Comparison of ENCODE assay signal across 9 mouse cellular contexts in genomic region chr5:140387816-140388510, GRCm38 (mm10). TPM values are rescaled to one million over a fixed set of nuclear protein-coding genes. Genes with fewer than 3 reads are reported as not detected.
A peak's percentile ranks its signal among the peaks of the same experiment; 100 is the strongest.
DNase-seq lines count a peak whose midpoint lies in the region; ATAC-seq and TF ChIP-seq lines count a peak whose summit lies in the region.
"Had no signal": no experiment of that assay in that cellular context is flagged by ENCODE, and none has a peak within 500 bp of the region (broad histone marks: within the 10 kb centered on the region; RNA-seq: fewer than 3 reads in every experiment).

No protein-coding gene starts in this region.

- no peaks in the 10 kb centered on the region for H3K36me3 ChIP-seq in embryonic facial prominence, embryonic 14.5 days (ENCODE audit: control insufficient read depth, insufficient read depth, low read length)
- no peaks in the 10 kb centered on the region for H3K36me3 ChIP-seq in limb, embryonic 10.5 days
- no peaks in the 10 kb centered on the region for H3K36me3 ChIP-seq in neural tube, embryonic 14.5 days (ENCODE audit: control insufficient read depth, insufficient read depth, low read length)

- H3K4me1 ChIP-seq in embryonic facial prominence, embryonic 14.5 days (ENCODE audit: control insufficient read depth, insufficient read depth, low read length), result peaks cover 24% of the 10 kb centered on the region
- peaks cover 41% of the 10 kb centered on the region for H3K4me1 ChIP-seq in limb, embryonic 10.5 days
- peaks cover 11% of the 10 kb centered on the region; the same call in 1 of the 2 replicates for H3K4me1 ChIP-seq in neural tube, embryonic 14.5 days (ENCODE audit: control insufficient read depth, insufficient read depth, low read length)

- no peak for DNase-seq in left cerebral cortex, adult 2 months (ENCODE audit: extremely low spot score in 1 of 2, low spot score in 2 of 2)
- no peak for DNase-seq in left cerebral cortex, adult 9 months (ENCODE audit: low spot score in 2 of 2)
- DNase-seq in embryonic facial prominence, embryonic 14.5 days (ENCODE audit: low spot score), result no peak
- DNase-seq in limb, embryonic 10.5 days (ENCODE audit: low spot score), result no peak
- DNase-seq in adipocyte (ENCODE audit: low spot score), result no peak
- no peak for DNase-seq in embryo, embryonic 10.5 days (ENCODE audit: low spot score)
- DNase-seq in adrenal gland, adult 2 months, result no peak
- DNase-seq: layer of hippocampus, adult 9-11 months had no signal

- ATAC-seq in embryonic facial prominence, embryonic 14.5 days (ENCODE audit: low read depth), result no peak
- ATAC-seq in neural tube, embryonic 14.5 days (ENCODE audit: low read depth), result no peak

- no peak for TF ChIP-seq CTCF in left cerebral cortex, adult 2 months (IDR thresholded peaks at IDR 0.05)

- peak overlapping the region; percentile 74 for H3K4me3 ChIP-seq in left cerebral cortex, adult 2 months
- peak overlapping the region; percentile 77 for H3K4me3 ChIP-seq in embryonic facial prominence, embryonic 14.5 days (ENCODE audit: low read depth, low read length)
- peak overlapping the region; percentile 84 for H3K4me3 ChIP-seq in limb, embryonic 10.5 days
- H3K4me3 ChIP-seq in neural tube, embryonic 14.5 days (ENCODE audit: low read depth, low read length), result peak overlapping the region; percentile 63

- H3K9me3 ChIP-seq in embryonic facial prominence, embryonic 14.5 days (ENCODE audit: control insufficient read depth, low read length), result no peaks in the 10 kb centered on the region
- H3K9me3 ChIP-seq in limb, embryonic 10.5 days (replicated peaks), result no peaks in the 10 kb centered on the region
- H3K9me3 ChIP-seq in neural tube, embryonic 14.5 days (ENCODE audit: control insufficient read depth, low read length), result no peaks in the 10 kb centered on the region

- H3K27ac ChIP-seq in left cerebral cortex, adult 2 months, result no peak overlapping the region
- H3K27ac ChIP-seq in embryonic facial prominence, embryonic 14.5 days (replicated peaks; ENCODE audit: low read depth, low read length), result no peak overlapping the region
- peak overlapping the region; percentile 84 for H3K27ac ChIP-seq in limb, embryonic 10.5 days
- H3K27ac ChIP-seq in neural tube, embryonic 14.5 days (ENCODE audit: low read depth, low read length), result no peak overlapping the region

- H3K4me2 ChIP-seq in embryonic facial prominence, embryonic 14.5 days (ENCODE audit: low read depth, low read length), result peak overlapping the region; percentile 99
- H3K4me2 ChIP-seq in neural tube, embryonic 14.5 days (ENCODE audit: low read depth, low read length), result peak overlapping the region; percentile 99

- H3K27me3 ChIP-seq in embryonic facial prominence, embryonic 14.5 days (replicated peaks; ENCODE audit: control insufficient read depth, insufficient read depth, low read length), result no peaks in the 10 kb centered on the region
- 0 out of 2 replicates have a peak, but pooled peaks cover 3% of the 10 kb centered on the region for H3K27me3 ChIP-seq in limb, embryonic 10.5 days (ENCODE audit: low read depth, poor library complexity, severe bottlenecking)
- H3K27me3 ChIP-seq in neural tube, embryonic 14.5 days (ENCODE audit: control insufficient read depth, insufficient read depth, low read length), result no peaks in the 10 kb centered on the region

- peak overlapping the region; percentile 66; the same call in 1 of the 2 replicates for H3K9ac ChIP-seq in embryonic facial prominence, embryonic 14.5 days (ENCODE audit: low read depth, low read length)
- no peak overlapping the region for H3K9ac ChIP-seq in neural tube, embryonic 14.5 days (replicated peaks; ENCODE audit: low read depth, low read length)

- intact Hi-C loops in left cerebral cortex, adult 2 months (cut with DNase I), result no loop called here

- WGBS in embryonic facial prominence, embryonic 14.5 days, result 71% methylated on average over 12 of the region's 12 CpGs
- 79% methylated on average over 12 of the region's 12 CpGs for WGBS in limb, embryonic 10.5 days
- 82% methylated on average over 12 of the region's 12 CpGs for WGBS in neural tube, embryonic 14.5 days

RNA-seq across cellular contexts. Expression of gene Snx8, which starts 1.1 kb away (rescaled TPM):
- total RNA-seq in left cerebral cortex, adult 2 months (2021), result 10 to 100 TPM; 10.9 to 12.7 TPM
- polyA plus RNA-seq in embryonic facial prominence, embryonic 14.5 days (2014; fragmentation: Nextera tagmentation; extraction: Ambion mirVana), result 10.7 and 11.2 TPM in 2 replicates
- 22.4 and 25.4 TPM in 2 replicates for polyA plus RNA-seq in limb, embryonic 10.5 days (2016; fragmentation: Nextera tagmentation; extraction: Ambion mirVana)
- 11.8 and 15.4 TPM in 2 replicates for polyA plus RNA-seq in neural tube, embryonic 14.5 days (2014; fragmentation: Nextera tagmentation; extraction: Ambion mirVana)
- 10 to 100 TPM; 13.9 to 19.1 TPM for total RNA-seq in adrenal gland, adult 2 months (2021)
- 12.4 and 12.8 TPM in 2 replicates for polyA plus RNA-seq in adrenal gland, adult 2 months (2012; rRNA removed)

RNA-seq across cellular contexts. Expression of gene Eif3b, which starts 31.2 kb away (rescaled TPM):
- total RNA-seq in left cerebral cortex, adult 2 months (2021), result 10 to 100 TPM; 91.5 to 92.9 TPM
- polyA plus RNA-seq in embryonic facial prominence, embryonic 14.5 days (2014; fragmentation: Nextera tagmentation; extraction: Ambion mirVana), result 130 and 143 TPM in 2 replicates
- polyA plus RNA-seq in limb, embryonic 10.5 days (2016; fragmentation: Nextera tagmentation; extraction: Ambion mirVana), result 201 and 231 TPM in 2 replicates
- polyA plus RNA-seq in neural tube, embryonic 14.5 days (2014; fragmentation: Nextera tagmentation; extraction: Ambion mirVana), result 83.9 and 102 TPM in 2 replicates
- total RNA-seq in adrenal gland, adult 2 months (2021), result 100 to 1,000 TPM; 161 to 186 TPM
- 86.3 and 128 TPM in 2 replicates for polyA plus RNA-seq in adrenal gland, adult 2 months (2012; rRNA removed)

RNA-seq across cellular contexts. Expression of gene Mrm2, which starts 56.3 kb away (rescaled TPM):
- total RNA-seq in left cerebral cortex, adult 2 months (2021), result 10 to 100 TPM in 1 of 2 experiments, 1 to 10 TPM in 1; 9.1 to 11.1 TPM
- 18.0 and 19.9 TPM in 2 replicates for polyA plus RNA-seq in embryonic facial prominence, embryonic 14.5 days (2014; fragmentation: Nextera tagmentation; extraction: Ambion mirVana)
- 22.2 and 24.1 TPM in 2 replicates for polyA plus RNA-seq in limb, embryonic 10.5 days (2016; fragmentation: Nextera tagmentation; extraction: Ambion mirVana)
- 22.3 and 22.7 TPM in 2 replicates for polyA plus RNA-seq in neural tube, embryonic 14.5 days (2014; fragmentation: Nextera tagmentation; extraction: Ambion mirVana)
- 10 to 100 TPM in 1 of 2 experiments, 1 to 10 TPM in 1; 9.2 to 22.6 TPM for total RNA-seq in adrenal gland, adult 2 months (2021)
- polyA plus RNA-seq in adrenal gland, adult 2 months (2012; rRNA removed), result 9.6 and 10.1 TPM in 2 replicates

RNA-seq across cellular contexts. Expression of gene Gm4869, which starts 57.5 kb away (rescaled TPM):
- not detected for total RNA-seq in left cerebral cortex, adult 2 months (2021)
- 0.06 and 0.07 TPM in 2 replicates for polyA plus RNA-seq in embryonic facial prominence, embryonic 14.5 days (2014; fragmentation: Nextera tagmentation; extraction: Ambion mirVana)
- not detected in 2 replicates for polyA plus RNA-seq in limb, embryonic 10.5 days (2016; fragmentation: Nextera tagmentation; extraction: Ambion mirVana)
- not detected in 2 replicates for polyA plus RNA-seq in neural tube, embryonic 14.5 days (2014; fragmentation: Nextera tagmentation; extraction: Ambion mirVana)
- under 1 TPM; 0.10 to 0.14 TPM for total RNA-seq in adrenal gland, adult 2 months (2021)
- 0.03 and 0.10 TPM in 2 replicates for polyA plus RNA-seq in adrenal gland, adult 2 months (2012; rRNA removed)
